Mouse (Mus musculus) CD4-positive, CD25-positive, alpha-beta regulatory T cell, adult 4 months (primary cell): ENCODE data around the gene Ccl27a. TPM values are rescaled to one million over a fixed set of nuclear protein-coding genes. Genes with fewer than 3 reads are reported as not detected.

ENCODE experiments used
- ATAC-seq: one replicate; pipeline ENCODE4 v1.8.0; 2017
- polyA plus RNA-seq, 2 experiments: library from polyadenylated mRNA; unstranded; fragments of 100-300 nt; shearing (Covaris generic); gene quantifications; one replicate each; pipeline ENCODE4 v1.2.1; 2017

The Ccl27a gene
- polyA plus RNA-seq, 2 experiments from 2014 or later = 9.0 to 10.9 TPM

GRCm38 (mm10) chr4:41755338-41756305 is 18.4 kb downstream of the Ccl27a start, which contains the start of gene Sigmar1:
TSS of gene Sigmar1 (minus strand) at chr4:41756157.
- ATAC-seq = peak; percentile 86

- ATAC-seq = peak; percentile 59
These were observed 19.2 kb downstream of the Ccl27a start, which contains the start of gene Galt for GRCm38 (mm10) chr4:41754797-41755337. TSS of gene Galt (plus strand) at chr4:41755228.

GRCm38 (mm10) chr4:41745021-41745420 is 29.0 kb downstream of the Ccl27a start:
- no peak for ATAC-seq

GRCm38 (mm10) chr4:41744131-41744530 is 29.9 kb downstream of the Ccl27a start:
- no peak for ATAC-seq

GRCm38 (mm10) chr4:41741158-41741560 is 32.9 kb downstream of the Ccl27a start:
- peak; percentile 95 for ATAC-seq

- ATAC-seq = peak; percentile 54
These were observed 33.5 kb downstream of the Ccl27a start for GRCm38 (mm10) chr4:41740380-41741157.

- no peak for ATAC-seq
These were observed 34.8 kb downstream of the Ccl27a start for GRCm38 (mm10) chr4:41739260-41739659.

- no peak for ATAC-seq
These were observed 35.8 kb downstream of the Ccl27a start for GRCm38 (mm10) chr4:41738256-41738603.

- peak; percentile 54 for ATAC-seq
These were observed 36.3 kb downstream of the Ccl27a start for GRCm38 (mm10) chr4:41737602-41738255.

GRCm38 (mm10) chr4:41731052-41731765 is 42.8 kb downstream of the Ccl27a start, which contains the start of gene Arid3c:
TSS of gene Arid3c (minus strand) at chr4:41731142.
- peak; percentile 56 for ATAC-seq

- ATAC-seq = no peak
These were observed 47.0 kb downstream of the Ccl27a start for GRCm38 (mm10) chr4:41726826-41727621.

GRCm38 (mm10) chr4:41722918-41723351 is 51.1 kb downstream of the Ccl27a start, which contains the start of gene Dctn3:
TSS of gene Dctn3 (minus strand) at chr4:41723170.
- ATAC-seq = peak; percentile 100

Other genes with a start within 250 kb of the Ccl27a start
- under 1 TPM; 0.52 to 0.56 TPM for gene Fam219a, start 204.7 kb downstream of the Ccl27a start, polyA plus RNA-seq
- gene Dnaic1, start 204.5 kb downstream of the Ccl27a start, polyA plus RNA-seq = not detected
- gene Enho, start 133.9 kb downstream of the Ccl27a start, polyA plus RNA-seq = not detected
- not detected for gene Cntfr, start 77.2 kb downstream of the Ccl27a start, polyA plus RNA-seq
- 10 to 100 TPM in 1 of 2 experiments, 1 to 10 TPM in 1; 10.0 to 14.0 TPM for gene Il11ra1, start 74.3 kb downstream of the Ccl27a start, polyA plus RNA-seq
- gene Rpp25l, start 60.7 kb downstream of the Ccl27a start, polyA plus RNA-seq = 10 to 100 TPM; 57.2 to 58.2 TPM
- 10 to 100 TPM; 91.6 to 93.7 TPM for gene Dctn3, start 51.1 kb downstream of the Ccl27a start, polyA plus RNA-seq
- gene Arid3c, start 43.1 kb downstream of the Ccl27a start, polyA plus RNA-seq = not detected
- 100 to 1,000 TPM in 1 of 2 experiments, 10 to 100 TPM in 1; 70.1 to 104 TPM for gene Galt, start 19.0 kb downstream of the Ccl27a start, polyA plus RNA-seq
- gene Sigmar1, start 18.1 kb downstream of the Ccl27a start, polyA plus RNA-seq = 10 to 100 TPM; 42.8 to 48.9 TPM
- gene Gm21541, start 129.4 kb upstream of the Ccl27a start, polyA plus RNA-seq = not detected
- 1 to 10 TPM; 1.2 to 1.6 TPM for gene Gm20878, start 167.3 kb upstream of the Ccl27a start, polyA plus RNA-seq
- gene Fam205a4, start 191.8 kb upstream of the Ccl27a start, polyA plus RNA-seq = under 1 TPM in 1 of 2 experiments, not detected in 1; 0.14 TPM